Mouse (Mus musculus) induced T-regulatory cell, adult 2 months (primary cell): ENCODE measurements at regions not wholly inside any gene's neighbourhood (a gene's known extent, or its start where the extent isn't known, plus 50 kb on each side); places are given as distances from the start of the nearest gene placed in this dataset.

Experiments used
- DNase-seq: peaks from one replicate; pipeline ENCODE4 v3.0.0-alpha.2; 2012; ENCODE audit warnings: low read depth

- DNase-seq: no peak
These were observed 353.8 kb downstream of the Pmp22 start for GRCm38 (mm10) chr11:63482593-63482992.

- no peak for DNase-seq
These were observed 358.4 kb downstream of the Pmp22 start for GRCm38 (mm10) chr11:63487203-63487602.

GRCm38 (mm10) chr11:63502181-63502580 lies 373.4 kb downstream of the Pmp22 start:
- no peak for DNase-seq

GRCm38 (mm10) chr11:63507387-63507786 lies 378.6 kb downstream of the Pmp22 start:
- no peak for DNase-seq

GRCm38 (mm10) chr11:63508727-63509126 lies 379.9 kb downstream of the Pmp22 start:
- no peak for DNase-seq

GRCm38 (mm10) chr11:63510611-63511010 lies 381.8 kb downstream of the Pmp22 start:
- DNase-seq: no peak

- DNase-seq: no peak
These were observed 385.8 kb downstream of the Pmp22 start for GRCm38 (mm10) chr11:63514615-63515014.

- no peak for DNase-seq
These were observed 390.1 kb downstream of the Pmp22 start for GRCm38 (mm10) chr11:63518847-63519246.

GRCm38 (mm10) chr11:63524254-63524653 lies 395.5 kb downstream of the Pmp22 start:
- DNase-seq: no peak

GRCm38 (mm10) chr11:63525431-63525830 lies 396.6 kb downstream of the Pmp22 start:
- DNase-seq: no peak

GRCm38 (mm10) chr11:63525956-63526355 lies 396.1 kb downstream of the Hs3st3b1 start:
- no peak for DNase-seq

- no peak for DNase-seq
These were observed 389.3 kb downstream of the Hs3st3b1 start for GRCm38 (mm10) chr11:63532752-63533151.

- DNase-seq: no peak
These were observed 388.4 kb downstream of the Hs3st3b1 start for GRCm38 (mm10) chr11:63533555-63534200.

GRCm38 (mm10) chr11:63537693-63538092 lies 384.4 kb downstream of the Hs3st3b1 start:
- no peak for DNase-seq

GRCm38 (mm10) chr11:63543971-63544696 lies 378.0 kb downstream of the Hs3st3b1 start:
- DNase-seq: no peak

GRCm38 (mm10) chr11:63545516-63545915 lies 376.6 kb downstream of the Hs3st3b1 start:
- no peak for DNase-seq

GRCm38 (mm10) chr11:63560466-63560865 lies 361.6 kb downstream of the Hs3st3b1 start:
- DNase-seq: no peak

GRCm38 (mm10) chr11:63562696-63563095 lies 359.4 kb downstream of the Hs3st3b1 start:
- DNase-seq: no peak

- DNase-seq: no peak
These were observed 356.4 kb downstream of the Hs3st3b1 start for GRCm38 (mm10) chr11:63565471-63566232.

GRCm38 (mm10) chr11:63569785-63570479 lies 352.2 kb downstream of the Hs3st3b1 start:
- no peak for DNase-seq

GRCm38 (mm10) chr11:63570646-63571045 lies 351.4 kb downstream of the Hs3st3b1 start:
- no peak for DNase-seq

GRCm38 (mm10) chr11:63573271-63573670 lies 348.8 kb downstream of the Hs3st3b1 start:
- DNase-seq: no peak
